Mouse (Mus musculus) gastrocnemius, postnatal 25 days (tissue): ENCODE results near the gene Cdh23. TPM values are rescaled to one million over a fixed set of nuclear protein-coding genes. Genes with fewer than 3 reads are reported as not detected.
A peak's percentile ranks its signal among the peaks of the same experiment; 100 is the strongest.

Source experiments
- DNase-seq: peaks from one replicate; pipeline ENCODE4 v3.0.0; 2022
- total RNA-seq, 2 experiments: library from RNA; stranded (reverse); gene quantifications; 1 replicate in 1 of 2; 2 replicates in 1 of 2; pipeline ENCODE4 v1.2.3; 2021

The Cdh23 gene
- total RNA-seq, 2 experiments from 2014 or later = 2.2 to 3.8 TPM

DNA sequence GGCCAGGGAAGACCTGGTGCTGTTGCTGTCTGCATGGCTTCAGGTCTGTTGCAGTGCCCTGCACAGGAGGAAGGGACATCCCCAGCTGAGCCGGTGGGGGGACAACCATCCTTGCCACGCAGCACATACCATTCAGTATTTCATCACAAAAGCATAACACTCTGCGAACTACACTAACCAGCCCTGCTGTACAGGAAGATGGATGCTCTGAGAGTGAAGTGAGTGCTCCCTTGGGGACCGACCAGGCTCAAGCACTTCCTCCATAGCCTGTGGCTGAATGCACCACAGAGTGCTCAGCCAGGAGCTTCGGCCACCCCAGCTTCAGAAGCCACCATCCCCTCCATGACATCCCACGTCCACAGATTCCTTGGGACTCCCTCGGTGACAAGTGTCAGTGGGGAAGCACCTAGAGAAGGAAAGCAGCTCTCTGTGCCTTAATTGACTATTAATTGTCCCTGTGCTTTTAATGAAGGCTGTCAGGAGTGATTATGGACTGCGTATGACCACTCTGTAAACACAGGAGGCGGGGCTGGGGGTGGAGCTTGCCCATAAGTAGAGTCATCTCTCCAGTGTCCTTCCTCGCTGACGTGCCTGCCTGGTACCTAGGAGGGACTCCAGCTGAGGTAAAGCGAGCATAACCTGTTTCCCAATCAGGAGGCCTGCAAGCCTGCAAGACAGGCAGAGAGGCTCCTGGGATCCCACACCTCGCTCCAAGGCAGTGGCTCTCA is 60.6 kb downstream of the Cdh23 start:
- DNase-seq = no peak

DNA sequence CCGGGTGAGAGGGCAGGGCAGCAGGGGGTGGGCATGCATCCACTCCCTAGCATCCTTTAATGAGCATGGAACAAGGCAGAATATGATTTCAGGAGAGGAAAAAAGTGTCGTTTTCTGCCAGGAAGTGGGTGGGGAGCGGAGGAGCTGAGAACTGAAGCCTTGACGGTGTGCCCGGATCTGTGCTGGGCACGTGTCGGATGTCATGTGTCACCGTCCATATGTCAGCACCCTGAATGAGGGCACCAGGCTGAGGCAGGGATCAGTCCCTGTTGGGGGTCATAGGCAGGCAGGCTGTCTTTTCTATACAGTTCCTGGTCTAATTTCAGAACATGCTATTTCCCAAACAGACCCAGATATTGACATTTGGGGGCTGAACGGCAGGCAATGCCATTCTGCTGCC is 61.9 kb downstream of the Cdh23 start:
- no peak for DNase-seq

DNA sequence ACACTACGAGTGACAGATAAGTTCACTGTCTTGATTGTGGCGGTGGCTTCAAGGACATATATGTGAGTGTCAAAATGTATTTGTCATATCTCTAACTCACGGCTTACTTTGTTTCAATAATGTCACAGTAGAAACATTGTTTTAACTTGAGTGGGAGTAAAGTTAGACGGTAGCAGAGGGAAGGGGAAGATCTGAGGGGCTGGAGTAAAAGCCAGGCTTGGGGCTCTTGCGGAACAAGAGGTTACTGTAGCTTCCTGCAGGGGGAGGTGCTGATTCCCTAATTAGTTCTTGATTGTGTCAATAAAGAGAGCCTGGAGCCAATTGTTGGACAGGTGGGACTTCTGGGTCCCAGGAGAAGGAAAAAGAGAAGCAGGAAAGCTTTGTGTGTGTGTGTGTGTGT is 70.2 kb downstream of the Cdh23 start:
- no peak for DNase-seq

DNA sequence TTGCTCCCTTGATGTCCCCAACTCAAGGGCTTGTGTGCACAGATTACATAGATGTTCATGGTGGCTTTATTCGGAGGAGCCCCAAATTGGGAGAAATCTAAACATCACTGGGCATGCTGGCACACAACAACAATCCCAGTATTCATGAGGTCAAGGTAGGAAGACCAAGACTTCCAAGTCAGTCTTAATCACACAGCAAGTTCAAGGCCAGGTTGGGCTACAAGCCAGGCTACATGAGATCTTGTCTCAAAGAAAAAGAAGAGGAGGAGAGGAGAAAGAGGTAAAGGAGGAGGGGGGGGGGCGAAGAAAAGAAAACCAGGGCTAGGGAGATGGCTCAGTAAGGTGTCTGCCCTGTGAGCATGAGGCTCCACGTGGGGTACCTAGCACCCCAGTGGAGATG is 70.8 kb downstream of the Cdh23 start:
- no peak for DNase-seq

DNA sequence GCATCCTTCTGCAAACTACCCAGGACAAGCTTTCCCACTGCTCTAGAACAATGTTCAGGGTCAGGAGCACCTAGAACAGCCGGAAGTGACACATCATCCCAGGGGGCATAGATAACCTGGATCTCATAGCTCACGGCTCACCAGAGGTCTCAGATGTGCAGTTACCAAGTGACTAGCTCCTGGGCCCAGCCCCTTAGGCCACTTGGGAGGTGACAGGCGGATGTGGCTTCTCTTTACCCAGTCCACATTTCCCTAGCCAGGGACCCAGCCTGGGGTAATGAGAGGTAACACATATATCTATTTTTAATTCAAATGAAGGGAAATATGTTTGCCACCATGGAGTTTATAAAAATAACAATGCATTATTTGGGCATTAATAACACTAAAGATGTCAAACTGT is 71.3 kb downstream of the Cdh23 start:
- DNase-seq = no peak

DNA sequence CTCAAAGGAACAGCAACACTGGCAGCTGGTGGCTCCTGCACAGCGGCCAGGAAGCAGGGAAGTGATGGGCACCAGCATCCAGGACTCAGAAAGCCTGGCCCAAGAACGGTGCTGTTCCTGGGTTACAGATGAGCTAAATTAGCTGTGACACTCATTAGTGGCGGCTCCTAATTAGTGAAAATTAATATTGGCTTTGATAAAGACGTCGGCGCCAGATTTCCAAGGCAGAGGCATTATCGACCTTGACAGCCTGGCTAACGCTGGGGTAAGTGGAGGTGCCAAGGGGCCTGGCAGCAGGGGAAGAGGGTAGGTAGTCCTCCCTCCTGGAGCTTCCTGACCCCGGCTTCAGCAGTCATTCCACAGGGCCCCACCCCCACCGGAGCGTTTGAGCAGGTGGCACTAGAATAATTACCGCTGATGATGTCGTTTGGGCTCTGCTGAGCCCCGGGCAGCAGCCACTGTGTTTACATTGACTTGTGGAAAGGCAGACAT is 72.0 kb downstream of the Cdh23 start:
- no peak for DNase-seq

DNA sequence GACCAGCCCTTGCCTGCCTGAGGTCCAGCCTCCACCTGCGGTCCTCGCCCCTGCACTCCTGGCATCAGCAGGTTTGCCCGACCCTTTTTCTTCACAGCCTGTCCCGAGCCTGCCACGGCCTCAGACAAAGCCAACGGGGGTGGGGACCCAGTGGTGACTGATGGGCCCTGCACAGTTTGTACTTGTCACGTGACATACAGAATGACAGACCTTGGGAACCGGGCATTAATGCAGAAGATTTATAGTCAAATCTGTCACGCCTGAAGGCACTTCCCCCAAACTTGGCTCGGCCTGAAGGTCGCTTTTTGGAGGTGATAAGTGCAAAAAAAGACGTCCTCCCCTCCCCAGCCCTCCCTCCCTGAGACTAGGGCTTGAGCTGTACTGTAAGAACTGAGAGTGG is 73.5 kb downstream of the Cdh23 start:
- no peak for DNase-seq

DNA sequence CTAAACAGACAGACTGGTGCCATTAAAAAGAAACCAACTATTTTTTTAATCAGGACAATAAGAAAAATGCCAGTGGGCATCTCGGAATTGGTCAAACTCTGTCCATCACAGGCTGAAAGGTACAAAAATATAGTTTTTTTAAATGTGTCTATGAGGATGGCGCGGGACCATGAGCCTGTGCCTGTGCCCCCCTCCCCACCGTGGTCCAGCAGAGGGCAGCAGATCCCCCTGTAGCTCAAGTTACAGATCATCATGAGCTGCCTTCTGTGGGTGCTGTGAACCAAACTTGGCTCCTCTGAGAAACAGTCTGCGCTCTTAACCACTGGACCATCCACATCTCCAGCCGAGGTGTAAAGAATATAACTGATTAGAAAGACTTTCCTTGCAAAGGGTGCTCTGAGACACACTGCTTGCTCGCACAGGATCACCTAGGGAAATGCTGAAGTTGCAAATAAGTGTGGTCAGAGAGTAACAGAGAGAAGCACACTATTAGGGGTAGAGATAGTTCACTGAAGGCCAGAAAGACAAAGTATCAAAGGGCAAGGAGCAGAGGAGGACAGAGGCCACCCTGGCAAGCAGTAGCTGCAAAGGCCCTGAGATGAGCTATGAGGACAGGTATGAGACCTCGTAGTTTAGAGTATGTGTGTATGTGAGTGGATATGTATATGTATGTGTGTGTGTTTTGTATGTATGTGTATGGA is 74.7 kb downstream of the Cdh23 start:
- no peak for DNase-seq

DNA sequence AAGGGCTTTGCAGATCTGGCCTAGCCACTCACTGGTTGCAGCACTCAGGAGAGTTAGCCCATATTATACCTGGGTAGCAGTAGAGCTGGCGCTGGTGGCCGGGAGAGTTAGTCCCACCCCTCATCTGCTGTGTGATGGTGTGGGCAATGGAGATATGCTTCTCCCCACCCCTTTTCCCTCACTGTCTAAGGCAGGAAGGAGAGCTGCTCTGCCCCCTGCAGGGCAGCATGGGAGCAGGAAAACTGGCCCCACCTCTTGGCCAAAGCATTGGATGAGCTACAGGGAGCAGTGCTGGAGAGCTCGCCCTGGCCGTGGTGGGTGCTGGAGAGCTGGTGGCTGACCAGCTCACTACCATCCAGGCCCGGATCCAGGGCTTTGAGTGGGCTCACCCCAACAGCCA is 80.4 kb downstream of the Cdh23 start:
- no peak for DNase-seq

DNA sequence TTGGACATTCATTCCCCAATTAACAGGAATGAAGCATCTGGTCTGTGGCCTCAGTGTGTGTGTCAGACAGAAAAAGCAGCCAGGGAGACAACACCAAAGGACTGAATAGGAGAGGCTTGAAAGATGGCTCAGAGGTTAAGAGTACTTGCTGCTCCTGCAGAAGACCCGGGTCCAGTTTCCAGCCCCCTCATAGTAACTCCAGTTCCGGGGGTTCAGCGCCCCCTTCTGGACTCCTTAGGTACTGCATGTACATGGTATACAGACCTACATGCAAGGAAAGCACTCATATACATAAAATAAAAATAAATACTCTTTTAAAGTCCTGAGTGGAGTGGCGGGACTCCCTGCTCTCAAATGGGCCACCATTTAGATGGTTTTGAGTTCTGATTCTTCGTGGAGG is 83.4 kb downstream of the Cdh23 start:
- DNase-seq = no peak

DNA sequence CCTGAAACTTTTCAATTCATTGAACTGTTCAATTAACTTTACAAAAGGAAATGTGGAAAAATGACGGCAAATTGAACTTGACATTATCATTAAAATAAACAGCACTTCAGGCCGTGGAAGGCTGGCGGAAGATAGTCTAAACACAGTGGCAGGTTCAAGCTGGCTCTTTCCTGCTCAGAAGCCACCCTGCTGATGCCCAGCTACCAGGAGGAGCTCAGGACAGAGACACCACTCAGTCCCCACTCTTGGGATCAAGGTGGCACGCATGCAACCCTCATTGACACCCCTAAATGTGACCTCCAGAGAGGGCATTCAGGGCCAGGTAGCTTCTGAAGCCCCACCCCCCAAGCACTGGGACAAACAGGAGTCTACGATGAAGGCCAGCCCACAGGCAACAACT is 89.1 kb downstream of the Cdh23 start:
- DNase-seq = no peak

DNA sequence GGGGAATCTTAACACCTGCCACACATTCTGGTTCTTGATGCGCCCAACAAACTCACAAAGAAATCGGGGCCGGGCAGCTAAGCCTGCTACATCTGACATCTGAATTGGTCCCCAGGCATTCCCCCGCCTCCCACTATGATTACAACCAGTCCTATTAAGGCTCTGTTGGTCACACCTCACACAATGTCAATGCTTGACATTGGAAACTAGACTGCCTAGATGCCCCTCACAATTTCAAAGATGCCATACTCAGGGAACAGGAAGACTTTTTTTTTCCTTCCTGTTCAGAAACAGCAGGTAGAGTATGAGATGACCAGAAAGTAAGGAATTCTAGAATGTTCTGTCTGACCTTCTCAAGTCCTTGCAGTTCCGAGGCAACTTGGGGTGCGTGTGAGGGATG is 89.6 kb downstream of the Cdh23 start:
- no peak for DNase-seq

DNA sequence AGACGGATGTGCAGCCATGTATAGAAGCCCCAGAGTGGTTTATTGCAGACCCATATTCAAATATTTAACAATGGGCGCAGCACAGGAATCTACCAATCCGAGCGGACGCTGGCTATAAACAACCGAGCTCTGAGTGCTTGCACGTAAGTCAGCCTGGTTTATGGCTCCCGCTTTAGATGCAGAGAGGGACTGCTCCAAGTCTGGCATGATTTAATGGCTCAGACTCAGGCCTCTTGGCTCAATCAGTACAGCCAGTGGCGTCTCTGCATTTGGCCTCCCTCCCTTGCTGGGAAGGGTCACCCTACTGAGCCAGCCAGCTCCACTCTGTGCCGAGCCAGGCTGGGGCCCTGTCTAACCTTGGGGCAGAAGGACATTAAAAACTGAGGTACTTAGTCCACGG is 94.1 kb downstream of the Cdh23 start:
- peak; percentile 32 for DNase-seq

DNA sequence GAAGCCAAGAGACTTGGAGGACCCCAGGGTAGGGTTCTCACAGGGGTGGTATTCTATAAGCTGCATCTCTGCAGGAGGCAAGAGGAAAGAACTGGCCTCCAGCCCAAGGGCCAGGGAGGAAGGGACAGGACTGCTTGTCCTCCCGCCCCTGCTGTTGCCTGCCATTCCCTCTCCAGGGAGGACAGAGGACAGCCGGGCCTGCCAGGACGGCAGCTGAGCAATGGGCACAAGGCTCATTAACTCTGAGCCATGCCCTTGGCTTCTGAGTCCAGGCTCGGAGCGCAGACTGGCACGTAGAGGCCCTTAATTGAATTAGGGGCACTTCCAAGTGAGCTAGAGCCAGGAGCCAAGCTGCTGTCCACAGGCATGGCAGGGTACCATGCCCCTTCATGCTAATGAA is 101.1 kb downstream of the Cdh23 start:
- DNase-seq = peak; percentile 14

DNA sequence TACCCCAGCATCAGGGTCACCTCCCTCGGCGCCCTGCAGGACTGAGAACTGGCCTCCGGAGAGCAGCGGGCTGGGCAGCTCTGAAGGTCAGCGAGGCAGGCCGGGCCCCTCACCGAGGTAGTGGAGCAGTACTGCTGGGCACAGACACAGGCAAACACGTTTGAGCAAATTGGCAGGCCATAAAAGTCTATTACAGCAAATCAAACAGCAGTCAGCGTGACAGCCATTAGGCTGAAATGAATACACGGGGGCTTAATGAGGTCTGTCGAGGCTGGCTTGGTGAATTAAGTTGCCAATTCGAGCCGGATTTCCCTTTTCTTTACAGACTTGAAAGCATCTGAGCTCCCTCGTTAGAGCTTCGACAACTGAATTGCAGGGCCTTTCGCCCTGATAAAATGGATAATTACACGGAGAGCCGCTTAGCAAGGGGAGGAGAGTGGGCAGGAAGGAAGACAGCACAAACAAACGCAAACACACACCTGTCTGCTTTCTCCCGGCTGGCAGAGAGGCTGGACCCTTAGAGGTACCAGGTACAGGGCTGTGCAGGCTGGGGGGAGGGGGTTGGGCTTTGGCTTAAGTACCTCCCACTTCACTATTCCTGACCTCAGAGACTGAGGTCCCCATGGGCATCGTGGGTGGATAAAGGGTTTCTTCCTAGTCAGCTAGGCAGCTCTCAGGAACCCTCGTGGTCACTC is 103.3 kb downstream of the Cdh23 start:
- no peak for DNase-seq

DNA sequence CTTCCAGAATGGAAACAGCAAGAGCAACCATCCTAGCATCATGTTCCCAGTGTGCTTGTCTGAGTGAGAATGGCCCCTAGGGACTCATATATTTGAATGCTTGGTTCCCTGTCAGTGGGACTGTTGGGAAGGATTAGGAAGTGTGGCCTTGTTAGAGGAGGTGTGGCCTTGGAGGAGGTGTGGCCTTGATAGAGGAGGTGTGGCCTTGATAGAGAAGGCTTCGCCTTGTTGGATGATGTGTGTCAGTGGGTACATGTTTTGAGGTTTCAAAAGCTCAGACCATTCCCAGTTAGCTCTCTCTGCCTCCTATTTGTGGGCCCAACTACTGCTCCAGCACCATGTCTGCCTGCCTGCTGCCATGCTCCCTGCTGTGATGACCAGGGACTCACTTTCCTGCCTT is 105.0 kb downstream of the Cdh23 start:
- DNase-seq = no peak

DNA sequence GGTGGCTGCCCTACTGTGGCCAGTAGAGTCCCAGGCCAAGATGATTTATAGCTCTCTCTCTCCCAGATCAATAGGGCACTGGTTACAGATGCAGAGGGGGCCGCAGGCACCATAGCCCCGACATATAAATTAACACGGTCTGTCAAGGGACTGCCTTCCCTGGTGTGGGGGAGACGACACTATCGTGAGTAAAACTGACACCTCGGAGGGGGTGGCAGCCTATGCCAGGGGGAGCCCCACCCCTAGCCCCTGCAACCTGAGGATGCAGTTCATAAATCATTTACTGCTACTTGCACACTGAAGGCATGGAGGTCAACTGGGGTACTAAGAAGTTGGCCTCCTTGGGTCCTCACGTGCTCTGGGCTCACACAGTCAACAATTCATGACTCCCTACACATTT is 106.0 kb downstream of the Cdh23 start:
- no peak for DNase-seq

DNA sequence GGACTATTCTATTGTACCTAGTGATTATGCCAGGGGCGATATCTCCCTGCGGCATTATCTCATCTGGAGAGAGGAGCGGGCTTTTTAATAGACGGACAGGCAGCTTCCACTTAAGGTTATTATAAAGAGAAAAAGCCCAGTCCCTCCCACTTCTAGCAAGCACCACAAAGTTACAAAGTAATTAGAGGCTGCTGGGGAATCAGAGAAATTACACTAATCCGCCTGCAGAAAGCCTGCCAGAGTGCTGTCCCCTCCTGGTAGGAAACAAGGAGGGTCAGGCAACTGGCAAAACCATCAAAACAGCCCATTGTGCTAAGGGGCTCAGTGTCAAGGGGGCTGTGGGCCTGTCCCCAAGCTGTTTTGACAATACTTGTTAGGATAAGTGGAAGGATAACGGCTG is 110.6 kb downstream of the Cdh23 start:
- DNase-seq = no peak

DNA sequence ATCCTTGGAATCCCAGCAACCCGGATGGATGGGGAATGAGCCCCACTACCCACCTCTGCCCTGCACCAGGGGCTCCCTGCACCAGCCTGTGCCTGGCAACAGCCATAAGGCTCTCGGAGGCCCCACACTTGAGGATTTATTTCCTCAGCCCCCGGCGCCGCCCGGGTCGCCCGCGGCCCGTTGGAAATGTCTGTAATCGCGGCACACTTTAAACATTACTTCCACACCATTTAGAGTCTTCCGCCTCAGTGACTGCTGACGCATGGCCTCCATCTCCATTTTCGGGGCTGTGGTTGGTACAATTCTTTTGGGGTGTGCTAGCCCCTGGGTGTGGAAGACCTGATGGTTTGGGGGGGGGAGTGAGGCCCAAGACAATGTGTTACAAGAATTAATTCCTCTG is 113.3 kb downstream of the Cdh23 start:
- no peak for DNase-seq

DNA sequence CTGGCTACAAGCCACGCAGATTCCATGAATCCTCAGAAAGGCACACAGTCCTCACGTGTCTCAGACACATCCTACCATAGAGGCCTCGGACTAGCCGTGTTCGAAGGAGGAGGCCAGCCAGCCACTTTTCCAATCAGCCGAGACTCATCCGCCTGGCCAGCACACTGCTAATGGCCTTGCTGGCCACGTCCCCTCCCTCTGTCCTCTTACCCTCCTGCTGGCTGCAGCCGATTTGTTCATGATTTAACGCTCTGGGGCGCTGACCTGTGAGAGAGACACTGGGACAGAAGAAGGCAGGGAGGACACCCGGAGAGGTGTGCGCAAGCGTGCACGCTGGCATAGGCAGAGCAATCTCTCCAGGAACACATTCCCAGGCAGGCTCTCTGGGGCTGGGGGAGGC is 115.6 kb downstream of the Cdh23 start:
- no peak for DNase-seq

DNA sequence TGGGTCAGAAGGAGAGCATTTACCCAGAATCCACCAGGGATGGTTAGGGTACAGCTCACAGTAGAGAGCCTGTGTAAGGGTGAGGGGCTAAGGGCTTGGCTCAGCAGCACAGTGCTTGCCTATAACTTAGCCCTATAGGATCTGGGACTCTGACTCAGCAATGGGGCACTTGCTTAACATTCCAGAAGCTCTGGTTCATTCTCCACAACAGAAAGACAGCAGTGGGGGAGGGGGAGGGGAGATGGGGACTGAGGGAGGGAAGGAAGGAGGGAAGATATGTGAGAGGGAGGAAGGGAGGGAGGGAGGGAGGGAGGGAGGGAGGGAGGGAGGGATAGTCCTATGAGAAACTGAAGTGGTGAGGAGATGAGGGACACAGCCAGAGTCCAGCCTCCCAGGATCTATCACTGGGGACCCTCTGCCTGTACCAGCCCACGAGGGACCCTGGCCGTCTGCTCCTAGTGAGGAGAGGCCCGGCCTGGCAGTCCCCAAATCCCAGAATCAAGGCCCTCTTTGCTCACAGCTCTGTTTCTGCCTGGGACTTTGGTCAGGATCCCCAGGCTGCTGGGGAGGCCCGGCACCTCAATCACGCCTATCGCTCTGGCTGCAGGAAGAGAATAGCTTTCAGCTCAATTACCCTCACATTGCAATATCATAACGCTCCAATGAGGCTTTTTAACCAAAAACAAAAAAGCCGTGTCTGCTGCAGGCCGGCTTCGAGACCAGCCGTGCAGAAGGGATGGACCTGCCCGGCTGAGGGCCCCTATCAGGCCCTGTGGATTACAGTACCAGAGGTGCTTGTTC is 117.4 kb downstream of the Cdh23 start:
- no peak for DNase-seq

DNA sequence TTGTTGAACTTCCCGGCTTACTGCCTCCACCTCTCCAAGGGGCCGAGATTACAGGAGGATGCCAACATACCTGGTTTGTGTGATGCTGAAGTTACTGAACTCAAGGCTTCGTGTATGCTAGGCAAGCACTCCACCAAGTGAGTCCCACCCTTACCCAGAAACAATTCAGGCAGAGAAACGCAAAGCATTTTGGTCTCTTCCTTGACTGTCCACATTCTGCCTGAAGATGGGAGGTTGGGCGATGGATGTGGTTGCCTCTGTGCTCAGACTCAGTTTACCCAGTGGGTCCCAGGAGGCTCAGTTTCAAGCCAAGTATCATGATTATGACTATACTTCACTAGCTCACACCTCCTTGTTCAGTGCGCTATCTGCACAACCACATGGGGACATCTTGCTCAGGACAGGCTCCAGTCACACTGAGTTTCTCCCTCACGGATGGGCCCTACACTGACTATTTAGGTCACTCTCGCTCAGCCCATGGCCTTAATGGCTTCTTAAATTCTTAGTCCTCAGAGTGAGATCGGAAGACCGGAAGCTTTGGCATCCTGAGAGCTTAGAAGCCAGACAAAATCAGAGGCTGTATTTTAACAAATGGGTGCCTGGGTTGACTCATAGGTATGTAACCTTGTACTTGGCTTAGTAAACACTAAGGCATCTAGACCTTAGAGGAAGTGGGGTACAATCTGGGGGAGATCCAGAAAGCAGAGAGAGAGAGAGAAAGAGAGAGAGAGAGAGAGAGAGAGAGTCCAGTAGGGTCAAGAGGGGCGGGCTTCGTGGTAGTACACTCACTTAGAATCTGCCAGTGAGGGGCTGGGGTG is 118.2 kb downstream of the Cdh23 start:
- no peak for DNase-seq
